Mouse (Mus musculus) liver, embryonic 14.5 days (tissue): Measurements from ENCODE around the gene Hmga1b.

Source experiments
- CTCF ChIP-seq: IDR thresholded peaks from 2 replicates; pipeline ENCODE4 v1.5.1; 2016; ENCODE audit warnings: antibody characterized with exemption, low read depth, control low read depth
- EP300 ChIP-seq: IDR thresholded peaks from 2 replicates; pipeline ENCODE4 v1.6.1; 2016; ENCODE audit warnings: antibody characterized with exemption, low read depth

DNA sequence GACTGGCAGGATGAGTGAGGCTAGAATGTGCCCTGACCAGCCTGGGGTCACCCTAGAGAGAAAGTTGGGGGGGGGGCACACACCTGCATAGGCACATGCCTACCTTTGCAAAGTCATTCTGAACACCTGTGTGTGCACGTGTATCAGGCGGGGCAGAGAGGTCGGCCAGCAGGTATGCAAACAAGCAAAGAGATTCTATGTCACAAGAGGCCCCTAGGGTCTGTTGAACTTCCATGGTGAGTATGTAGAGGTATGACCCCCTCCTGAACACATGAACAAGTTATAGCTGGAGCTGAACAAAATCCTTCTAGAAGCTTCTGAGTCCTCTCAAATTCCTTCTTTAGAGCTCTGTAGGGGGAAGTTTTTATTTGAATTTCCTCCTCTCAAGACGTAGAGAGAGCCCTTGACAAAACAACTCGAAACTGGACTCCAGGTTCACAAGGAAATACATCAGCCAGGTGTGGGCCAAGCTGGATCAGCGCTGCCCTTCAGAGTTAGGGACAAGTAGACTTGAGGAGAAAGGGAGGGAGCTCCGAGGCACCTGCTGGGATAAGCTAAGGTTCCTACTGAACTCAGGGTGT is 18.4 kb upstream of the Hmga1b start:
- TF ChIP-seq CTCF, result no peak
- TF ChIP-seq EP300, result no peak
